Mouse (Mus musculus): ENCODE measurements around the gene Slc25a17.
A peak's percentile ranks its signal among the peaks of the same experiment; 100 is the strongest.

Slc25a17 gene

DNA sequence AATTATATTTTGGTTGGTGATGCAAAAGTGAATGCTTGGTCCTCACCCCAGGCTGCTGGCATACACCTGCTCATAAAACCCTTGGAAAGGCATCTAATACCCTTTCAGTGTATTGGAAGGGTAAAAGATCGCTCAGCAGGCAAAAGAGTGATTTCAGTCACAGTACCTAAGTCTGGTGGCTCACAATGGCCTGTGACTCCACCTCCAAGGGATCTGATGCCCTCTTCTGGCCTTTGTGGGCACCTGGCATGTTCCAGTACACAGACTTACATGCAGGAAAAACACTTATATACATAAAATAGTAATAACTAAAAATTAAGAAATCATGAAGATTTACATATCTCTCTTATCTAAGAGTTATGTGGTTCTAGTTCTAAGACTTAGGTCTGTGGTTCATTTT is 8.0 kb downstream of the Slc25a17 start:
- no peak for DNase-seq

DNA sequence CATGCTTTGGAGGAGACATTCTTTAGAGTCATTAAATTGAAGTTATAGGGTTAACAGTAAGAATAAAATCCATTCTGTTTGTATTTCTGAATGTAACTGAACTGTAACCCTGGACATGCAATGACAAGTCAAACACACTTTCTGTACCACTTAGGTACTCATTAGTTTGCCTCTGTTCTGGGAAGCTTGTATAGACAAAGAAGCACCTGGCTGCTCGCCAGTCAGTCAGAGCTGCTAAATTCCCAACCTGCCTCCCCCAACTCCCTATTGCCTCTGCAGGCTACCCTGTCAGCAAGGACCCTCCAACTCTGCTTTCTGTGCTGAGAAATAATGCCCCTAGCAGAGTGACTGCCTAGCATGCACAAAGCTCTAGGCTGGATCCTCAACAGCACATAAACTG is 10.2 kb downstream of the Slc25a17 start:
- no peak for DNase-seq

DNA sequence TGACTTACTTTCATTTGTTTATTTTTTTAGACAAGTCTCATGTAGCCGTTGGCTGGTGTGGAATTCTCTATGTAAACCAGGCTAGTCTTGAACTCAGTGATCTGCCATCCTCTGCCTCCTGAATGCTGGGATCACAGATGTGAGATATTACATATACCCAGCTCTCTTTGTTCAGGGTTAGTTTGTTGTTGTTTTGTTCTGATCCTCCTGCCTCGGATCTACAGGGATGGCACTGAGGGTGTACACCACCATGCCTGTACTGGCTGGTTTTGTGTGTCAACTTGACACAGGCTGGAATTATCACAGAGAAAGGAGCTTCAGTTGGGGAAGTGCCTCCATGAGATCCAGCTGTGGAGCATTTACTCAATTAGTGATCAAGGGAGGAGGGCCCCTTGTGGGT is 12.2 kb downstream of the Slc25a17 start:
- no peak for DNase-seq

DNA sequence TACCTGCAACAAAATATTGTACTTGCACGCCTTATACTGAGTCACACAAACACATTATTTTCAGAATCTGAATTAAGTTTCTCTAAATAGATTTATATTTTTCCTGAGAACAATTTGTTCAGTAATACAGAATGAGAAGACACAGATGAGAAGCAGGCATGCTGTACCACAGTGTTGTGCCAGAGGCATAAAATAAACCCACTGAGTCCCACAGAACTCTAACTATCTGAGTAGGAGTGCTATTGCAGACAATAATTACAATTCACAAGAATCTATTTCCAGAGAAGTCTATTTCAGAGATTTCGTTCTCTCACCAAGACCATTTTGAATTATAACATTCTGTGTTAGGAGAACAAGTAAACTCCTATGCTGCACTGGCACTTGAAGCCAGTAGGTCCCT is 13.1 kb downstream of the Slc25a17 start:
- no peak for DNase-seq

DNA sequence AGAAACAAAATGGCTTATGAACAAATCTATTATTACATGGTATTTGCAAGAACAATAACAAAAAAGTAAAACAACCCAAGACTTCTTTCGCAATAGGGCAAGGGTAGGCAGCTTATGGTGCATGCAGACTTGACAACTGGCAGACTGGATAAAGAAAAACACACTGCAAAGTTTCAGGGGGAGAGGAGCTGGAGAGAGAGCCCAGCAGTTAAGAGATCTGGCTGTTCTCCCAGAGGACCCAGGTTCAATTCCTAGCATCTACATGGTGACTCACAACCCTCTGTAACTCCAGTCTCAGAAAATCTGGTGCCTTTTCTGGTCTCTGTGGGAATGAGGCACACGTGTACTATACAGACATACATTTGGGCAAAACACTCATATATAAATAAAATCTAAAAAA is 19.2 kb downstream of the Slc25a17 start:
- no peak for DNase-seq

DNA sequence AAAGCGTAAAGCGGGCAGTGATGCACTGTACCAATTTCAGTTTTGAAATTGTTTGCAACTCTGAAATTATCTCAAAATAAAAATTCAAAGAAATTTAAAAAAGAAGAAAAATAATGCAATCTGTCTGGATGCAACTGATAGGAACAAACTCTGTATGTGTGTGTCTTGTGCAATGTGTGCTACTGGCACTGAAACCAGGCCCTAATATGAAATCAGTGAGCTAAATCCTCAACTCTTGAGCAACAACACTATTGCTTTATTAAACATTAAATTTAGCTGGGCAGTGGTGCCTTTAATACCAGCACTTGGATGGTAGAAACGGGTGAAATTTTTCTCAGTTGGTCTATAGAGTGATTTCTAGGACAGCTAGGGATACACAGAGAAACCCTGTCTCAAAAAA is 21.5 kb downstream of the Slc25a17 start:
- DNase-seq = no peak

DNA sequence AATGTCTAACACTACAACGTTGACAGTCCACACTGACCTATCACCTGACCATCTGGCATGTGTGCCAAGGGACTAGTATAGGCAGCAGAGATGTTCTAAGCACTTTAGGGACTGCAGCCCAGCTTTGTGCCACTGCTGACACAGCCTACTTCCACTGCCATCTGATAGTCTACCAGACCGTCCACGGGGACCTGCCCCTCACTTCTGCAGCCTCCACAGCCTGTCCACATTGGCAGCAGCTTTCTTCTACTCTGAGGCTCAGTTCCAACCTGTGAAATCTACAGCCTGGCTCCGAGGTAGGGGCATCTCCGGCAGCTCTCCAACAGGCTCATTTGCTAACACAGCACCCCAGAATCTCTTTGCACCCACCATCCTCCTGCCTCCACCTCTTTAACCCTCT is 24.1 kb downstream of the Slc25a17 start:
- DNase-seq = no peak

DNA sequence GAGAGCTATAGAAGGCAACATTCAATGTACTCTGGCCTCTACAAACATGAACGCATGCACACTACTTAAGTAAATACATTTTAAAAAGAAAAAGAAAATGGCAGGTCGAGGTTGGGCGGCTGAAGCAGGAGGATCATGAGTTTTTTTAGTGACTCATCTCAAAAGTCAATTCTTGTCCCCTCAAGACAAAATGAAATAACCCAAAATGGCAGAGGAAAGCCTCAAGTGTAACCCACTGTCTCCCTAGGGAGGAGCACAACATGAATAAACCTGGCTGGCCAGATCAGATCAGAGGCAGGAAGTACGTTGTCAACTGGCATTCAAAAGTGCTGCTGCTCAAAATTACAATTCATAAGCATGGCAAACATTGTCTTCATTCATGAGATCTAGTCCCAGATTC is 28.1 kb downstream of the Slc25a17 start:
- no peak for DNase-seq

DNA sequence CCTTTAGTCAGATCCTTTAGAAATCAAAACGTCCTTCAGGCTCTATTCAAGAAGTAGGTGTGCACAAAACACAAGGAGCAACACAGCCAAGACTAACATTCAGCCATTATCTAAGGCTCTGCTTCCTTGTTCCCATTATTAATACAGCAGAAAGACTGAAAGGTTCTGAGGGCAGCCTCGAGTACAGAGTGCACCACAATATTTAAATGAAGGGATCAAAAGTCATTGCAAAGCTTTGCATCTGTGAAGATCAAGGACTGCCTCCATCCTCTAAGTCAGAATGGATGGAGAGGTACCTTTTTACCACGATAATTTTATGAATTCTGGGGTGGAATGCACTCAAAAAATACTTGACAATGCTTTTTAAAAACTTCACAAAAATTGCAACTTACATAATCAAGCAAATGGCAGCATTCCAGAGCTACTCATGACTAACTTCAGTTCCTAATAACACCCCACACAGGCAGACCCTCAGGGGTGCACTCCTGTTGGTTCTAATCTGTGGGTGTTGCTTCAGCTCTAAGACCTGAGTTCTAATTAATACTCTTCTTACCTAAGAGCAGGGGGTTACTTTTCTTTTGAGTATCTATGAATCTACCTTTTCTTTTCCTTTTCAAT is 29.7 kb downstream of the Slc25a17 start:
- DNase-seq = no peak

DNA sequence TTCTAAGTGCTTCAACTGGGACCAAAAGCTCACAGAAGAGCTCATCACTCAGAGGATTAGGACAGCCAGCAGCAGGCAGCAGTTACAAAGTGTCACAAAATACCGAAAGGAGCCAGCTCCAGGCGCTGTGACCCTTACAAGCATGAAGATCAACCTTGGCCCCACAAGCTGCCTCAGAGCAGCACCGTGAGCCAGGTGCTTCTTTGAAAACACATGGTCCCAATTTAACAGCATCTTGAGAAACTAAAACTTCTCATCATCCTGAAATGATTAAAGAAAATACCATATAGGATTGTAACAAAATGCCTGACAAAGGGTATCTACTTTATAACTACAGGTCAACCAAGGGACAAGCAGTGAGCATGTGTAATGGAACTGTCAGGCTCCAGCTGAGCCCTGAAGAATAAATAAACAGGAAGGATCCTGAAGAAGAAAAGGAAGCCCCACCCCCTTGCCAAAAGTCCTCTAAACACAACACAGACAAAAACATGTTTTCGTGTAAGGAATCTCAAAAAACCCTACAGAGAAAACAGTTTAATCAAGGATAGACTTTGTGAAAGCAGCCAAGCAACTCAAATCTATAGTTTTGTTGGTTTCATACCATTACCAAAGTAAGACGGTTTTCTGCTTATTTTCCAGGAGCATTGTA is 30.8 kb downstream of the Slc25a17 start:
- peak; percentile 42 to 49 for DNase-seq

DNA sequence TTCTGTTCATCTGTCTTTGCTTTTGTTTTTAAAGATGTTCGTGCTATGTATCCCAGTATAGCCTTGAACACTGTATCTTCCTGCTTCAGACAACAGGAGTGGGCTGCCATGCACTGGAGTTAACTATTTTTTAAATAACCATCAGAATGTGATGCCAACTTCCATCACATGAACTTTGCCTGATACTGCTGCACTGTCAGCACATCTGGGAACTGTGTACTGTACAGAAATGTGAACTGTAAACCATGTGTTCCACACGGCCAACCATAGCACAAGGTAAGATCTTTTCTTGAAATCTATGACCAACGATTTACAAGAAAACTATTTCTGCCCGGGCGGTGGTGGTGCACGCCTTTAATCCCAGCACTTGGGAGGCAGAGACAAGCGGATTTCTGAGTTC is 33.1 kb downstream of the Slc25a17 start:
- DNase-seq = peak; percentile 44 to 68

DNA sequence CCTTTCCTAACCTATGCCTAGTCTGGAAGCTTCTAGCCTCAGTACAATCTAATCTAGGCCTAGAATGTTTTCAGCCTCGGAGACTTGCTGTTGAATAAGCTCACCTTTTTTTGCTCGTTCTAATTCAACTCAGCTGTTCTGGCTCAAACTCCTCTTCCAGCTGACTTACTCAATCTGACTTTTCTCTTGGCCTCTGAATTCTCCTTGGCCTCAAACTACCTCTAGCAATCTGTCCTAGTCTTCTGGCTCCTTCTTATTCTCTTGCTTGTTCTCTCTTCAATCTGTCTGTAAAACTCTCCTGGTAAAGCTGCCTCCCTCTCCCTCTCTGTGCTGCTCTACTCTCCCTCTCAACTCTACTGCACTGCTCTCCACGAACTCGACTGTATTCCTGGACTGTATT is 35.6 kb downstream of the Slc25a17 start:
- DNase-seq = no peak

DNA sequence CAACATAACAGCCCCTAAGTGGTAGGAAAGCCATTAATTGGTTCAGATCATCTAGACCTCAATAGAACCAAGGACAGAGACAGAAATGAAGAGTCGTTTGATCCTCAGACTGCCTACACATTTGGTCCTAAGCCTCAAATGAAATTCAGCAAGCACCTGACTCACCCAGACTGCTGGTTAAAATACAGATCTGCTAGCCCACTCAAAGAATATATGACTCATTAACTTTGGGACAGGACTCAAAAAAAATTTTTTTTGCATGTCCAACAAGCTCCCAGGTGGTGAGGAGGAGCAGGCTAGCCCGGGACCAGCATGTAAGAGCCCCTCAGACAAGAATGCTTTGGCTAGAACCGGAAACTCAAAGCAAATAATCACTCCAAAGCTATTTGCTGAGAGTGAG is 40.5 kb downstream of the Slc25a17 start:
- no peak for DNase-seq

DNA sequence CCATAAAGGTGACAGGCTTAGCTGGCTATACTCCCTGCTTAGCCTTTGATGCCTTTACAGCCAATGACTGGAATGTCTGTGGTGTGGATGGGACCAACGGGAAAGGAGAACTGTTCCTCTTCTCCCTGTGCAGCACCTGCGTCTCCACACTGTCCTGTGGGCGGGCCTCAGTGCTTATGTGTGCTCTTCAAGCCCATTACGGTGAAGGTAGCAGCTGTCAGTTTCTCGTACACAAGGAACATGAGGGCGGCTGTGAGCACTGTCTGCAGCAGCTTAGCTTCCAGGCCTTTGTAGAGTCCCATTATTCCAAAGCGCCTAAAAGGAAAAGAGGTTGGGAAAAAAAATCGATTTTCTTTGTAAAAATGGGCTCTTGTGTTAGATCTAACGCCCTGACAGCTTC is 41.1 kb downstream of the Slc25a17 start:
- DNase-seq = no peak

DNA sequence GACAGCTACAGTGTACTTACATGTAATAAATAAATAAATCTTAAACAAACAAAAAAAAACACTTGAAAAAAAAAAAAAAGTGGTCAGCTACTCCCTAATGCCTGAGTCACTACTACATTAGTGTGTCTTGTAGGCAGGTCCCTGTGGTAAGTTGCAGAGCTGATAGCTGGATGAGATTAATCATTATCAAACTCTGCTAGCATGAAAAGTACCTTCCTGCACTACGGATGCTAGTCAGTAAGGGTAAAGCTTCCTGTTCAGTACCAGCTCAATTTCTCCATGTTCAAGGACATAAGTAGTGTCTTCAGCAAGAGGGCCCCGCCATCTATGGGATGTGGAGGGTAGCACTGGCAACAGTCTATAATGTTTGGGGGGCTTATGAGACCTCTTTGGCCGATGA is 46.7 kb downstream of the Slc25a17 start:
- no peak for DNase-seq

DNA sequence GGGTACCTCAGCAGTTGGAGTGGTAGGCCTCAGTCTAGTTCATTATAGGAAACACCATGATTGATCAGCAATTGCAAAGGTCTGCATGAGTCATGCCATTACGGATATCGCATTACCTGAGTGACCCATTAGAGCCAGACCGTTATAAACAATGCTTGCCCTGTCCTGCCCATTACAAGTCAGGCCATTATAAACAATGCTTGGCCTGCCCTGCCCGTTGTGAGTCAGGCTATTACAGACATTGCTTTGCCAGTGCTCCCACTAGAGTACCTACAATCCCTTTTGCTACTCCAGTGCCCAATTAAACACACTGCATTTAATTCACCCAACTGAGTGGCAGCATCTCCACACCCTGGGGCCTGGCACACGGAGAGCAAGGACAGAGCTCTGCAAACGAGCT is 49.6 kb downstream of the Slc25a17 start:
- DNase-seq = no peak

DNA sequence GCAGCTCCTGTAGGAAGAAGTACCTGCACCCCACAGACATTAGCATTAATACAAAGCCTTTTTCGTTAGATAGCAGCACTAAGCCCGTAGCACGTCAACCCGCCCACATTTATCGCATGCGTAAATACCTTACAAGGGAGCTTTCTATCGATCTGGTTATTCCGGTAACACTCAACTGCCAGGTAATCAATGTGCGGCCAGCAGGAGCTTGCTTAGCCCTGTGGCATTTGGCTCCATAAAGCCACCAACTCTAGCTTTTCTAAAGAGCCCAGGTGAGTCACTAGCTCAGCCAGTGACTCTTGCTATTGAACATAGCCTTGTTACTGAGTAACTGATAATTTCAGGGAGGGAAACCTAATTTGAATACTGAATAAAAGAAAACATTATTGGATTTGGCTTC is 50.3 kb downstream of the Slc25a17 start:
- DNase-seq = no peak

DNA sequence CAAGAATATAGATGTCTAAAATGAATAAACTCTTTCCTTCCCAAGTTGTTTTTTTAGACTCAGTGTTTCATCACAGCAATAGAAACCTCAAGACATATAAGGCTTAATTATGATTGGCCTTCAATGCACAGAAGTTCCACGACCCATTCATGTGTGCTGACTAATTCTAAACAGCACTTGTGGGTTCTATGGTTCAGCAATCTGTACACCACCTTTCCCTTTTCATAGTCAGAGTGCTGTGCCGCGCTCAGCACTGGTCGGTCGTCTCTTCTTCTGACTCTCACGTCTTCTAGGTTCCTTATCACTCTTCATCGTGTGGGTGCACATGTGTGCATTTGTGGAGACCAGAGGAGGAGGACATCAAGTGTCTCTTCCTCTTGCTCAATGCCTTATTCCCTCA is 52.6 kb downstream of the Slc25a17 start:
- no peak for DNase-seq

DNA sequence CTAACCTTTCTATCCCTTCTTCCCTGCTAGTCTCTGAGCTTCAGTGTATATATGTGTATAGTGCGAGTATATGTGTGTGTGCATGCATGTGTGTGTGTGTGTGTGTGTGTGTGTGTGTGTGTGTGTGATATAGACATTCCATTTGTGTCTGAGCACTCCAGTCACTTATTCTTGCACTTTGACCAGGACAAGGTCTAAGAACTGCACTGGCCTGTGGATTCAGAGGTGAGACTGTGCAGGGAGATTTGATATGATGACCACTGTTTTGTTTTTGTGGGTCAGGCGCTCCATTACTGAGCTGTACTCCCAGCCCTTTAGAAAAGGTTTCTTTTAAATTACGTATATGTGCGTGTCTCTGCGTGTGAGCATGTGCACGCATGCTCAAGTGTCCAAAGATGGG is 54.1 kb downstream of the Slc25a17 start:
- DNase-seq = peak in 1 of 2 experiments; percentile 43

DNA sequence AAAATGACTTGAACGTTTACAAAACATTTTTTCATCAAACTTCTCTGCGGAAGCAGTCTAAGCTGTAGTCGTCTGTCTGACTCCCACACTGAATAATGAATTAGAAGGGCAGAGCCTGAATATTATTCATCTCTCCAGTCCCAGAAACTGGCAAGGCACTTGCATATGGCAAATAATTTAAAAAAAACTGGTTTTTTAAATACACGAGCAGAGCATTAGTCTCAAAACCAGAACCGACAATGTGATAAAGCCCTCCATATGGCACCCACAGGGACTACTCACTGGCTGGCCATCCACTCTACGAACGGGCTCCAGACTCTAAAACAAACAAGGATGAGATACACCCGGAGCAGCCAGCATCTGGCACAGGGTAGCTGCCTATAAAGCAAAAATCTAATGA is 55.6 kb downstream of the Slc25a17 start:
- DNase-seq = no peak

DNA sequence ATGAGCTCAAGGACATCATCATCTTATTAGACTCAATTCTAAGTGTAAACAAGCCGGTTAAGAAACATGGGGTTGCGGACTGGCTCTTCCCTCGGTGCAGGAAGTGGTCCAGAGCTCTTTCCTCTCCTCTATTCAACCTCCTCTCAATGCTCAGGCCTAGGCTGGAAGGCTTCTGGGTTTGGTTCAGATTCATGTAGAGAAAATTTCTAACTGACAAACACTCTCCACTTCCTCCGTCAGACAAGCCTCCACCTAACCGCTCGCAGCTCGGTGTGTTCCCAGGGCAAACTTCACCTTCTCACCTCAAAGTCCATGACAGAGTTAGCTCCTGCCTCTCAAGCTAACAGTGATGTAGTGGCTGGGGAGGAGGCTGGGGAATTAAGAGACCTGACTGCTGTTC is 56.6 kb downstream of the Slc25a17 start:
- no peak for DNase-seq

DNA sequence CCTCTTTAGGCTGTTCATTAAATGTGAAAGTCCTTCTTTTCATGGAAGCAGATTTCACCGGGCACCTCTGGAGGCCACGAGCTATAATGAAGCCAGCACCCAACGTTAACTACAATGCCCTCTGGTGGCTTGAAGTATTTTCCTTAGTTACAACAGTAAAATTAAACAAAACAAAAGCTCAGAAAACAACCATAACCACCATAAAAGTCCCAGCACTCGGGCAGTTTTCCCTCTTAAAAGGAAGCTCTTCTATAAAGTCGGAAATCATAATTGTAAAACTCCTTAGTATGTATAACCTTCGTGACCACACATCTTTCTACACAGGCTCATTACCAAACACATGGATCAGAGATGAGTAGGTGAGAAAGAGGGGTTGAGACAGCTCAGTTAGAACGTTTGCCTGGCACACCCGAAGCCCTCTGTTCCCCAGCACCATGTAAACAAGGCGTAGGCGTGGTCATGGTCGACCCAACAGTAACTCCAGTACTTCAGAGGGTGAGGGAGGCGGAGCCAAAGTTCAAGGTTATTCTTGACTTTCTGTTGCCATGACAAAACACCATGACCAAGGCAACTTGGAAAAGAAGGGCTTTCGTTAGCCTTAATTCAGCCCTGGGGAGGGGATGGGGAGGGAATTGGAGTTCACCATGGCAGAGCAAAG is 58.3 kb downstream of the Slc25a17 start:
- DNase-seq = peak in 1 of 2 experiments; percentile 43

DNA sequence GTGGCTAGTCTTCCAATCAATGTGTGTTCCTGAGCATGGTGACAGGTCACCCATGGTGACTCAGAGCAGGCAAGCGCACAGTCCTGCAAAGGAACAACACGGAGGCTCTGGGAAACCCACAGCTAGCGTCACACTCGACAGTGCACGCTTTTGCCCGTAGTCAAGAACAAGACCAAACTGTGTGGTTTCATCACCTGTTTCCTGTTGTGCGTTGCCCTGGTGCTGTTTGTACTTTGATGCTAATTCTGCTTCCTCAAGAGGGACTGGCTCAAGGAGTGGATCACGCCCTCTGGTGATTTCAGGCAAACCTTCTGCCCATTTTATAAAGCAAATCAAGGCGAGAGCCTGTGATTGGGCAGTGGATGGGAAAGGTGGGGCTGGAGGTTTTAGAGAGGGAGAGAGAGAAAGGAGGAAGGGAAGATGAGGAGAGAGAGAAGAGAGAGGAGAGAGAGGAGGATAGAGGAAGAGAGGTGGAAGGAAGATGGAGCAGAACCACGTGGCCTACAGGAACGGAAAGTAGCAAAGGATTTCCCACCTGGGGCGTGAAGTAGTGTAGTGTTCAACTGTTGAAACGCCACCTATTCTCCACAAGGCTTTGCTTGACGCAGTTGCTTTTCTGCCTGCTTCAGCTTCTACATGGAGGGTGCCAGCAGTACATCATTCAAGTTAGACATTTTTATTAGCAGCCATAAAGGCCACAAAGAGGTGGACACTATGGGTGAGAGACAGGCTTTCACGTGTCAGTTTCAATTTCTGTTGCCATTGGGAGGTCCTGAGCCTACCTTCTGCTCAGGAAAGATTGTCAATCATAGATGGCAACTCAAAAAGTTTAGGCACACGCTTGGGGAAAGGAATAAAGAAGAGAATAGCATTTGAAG is 59.2 kb downstream of the Slc25a17 start:
- peak in 1 of 2 experiments; percentile 60 for DNase-seq
